Mouse (Mus musculus) ES-E14 (cell line): ENCODE measurements at regions not wholly inside any gene's neighbourhood (a gene's known extent, or its start where the extent isn't known, plus 50 kb on each side); places are given as distances from the start of the nearest gene placed in this dataset.

Experiments used
- HCFC1 ChIP-seq: IDR thresholded peaks from 2 replicates; pipeline ENCODE4 v1.6.1; 2012; ENCODE audit warnings: low read length, inconsistent platforms, borderline replicate concordance; ENCODE audit not compliant: insufficient read depth
- ZC3H11A ChIP-seq: IDR thresholded peaks from 2 replicates; pipeline ENCODE4 v1.6.1; 2012; ENCODE audit warnings: low read depth, mild to moderate bottlenecking, inconsistent platforms, low read length, borderline replicate concordance

- TF ChIP-seq HCFC1 (no peak), ZC3H11A (no peak)
Observed at GRCm38 (mm10) chr17:49327524-49327923, 100.6 kb upstream of the Mocs1 start.
